ENCODE assay signal across 25 mouse cellular contexts in genomic region chr8:47826911-47827310, GRCm38 (mm10). TPM values are rescaled to one million over a fixed set of nuclear protein-coding genes. Genes with fewer than 3 reads are reported as not detected.
"Had no signal": no experiment of that assay in that cellular context is flagged by ENCODE, and none has a peak within 500 bp of the region (broad histone marks: within the 10 kb centered on the region; RNA-seq: fewer than 3 reads in every experiment).

No protein-coding gene starts in this region.

- H3K27ac ChIP-seq: midbrain, embryonic 10.5 days; midbrain, embryonic 12.5 days; neural tube, embryonic 13.5 days; neural tube, embryonic 15.5 days had no signal

- DNase-seq: lung, adult 18-20 months; lung, embryonic 14.5 days; lung, postnatal 10 days; lung, postnatal 4 days; midbrain, embryonic 14.5 days; retina, postnatal 1 day; right cerebral cortex, adult 18-20 months; right cerebral cortex, postnatal 25 days; right cerebral cortex, postnatal 4 days; spleen, adult 18-20 months; thymus, adult 18-20 months; thymus, postnatal 14 days; thymus, postnatal 36 days had no signal

- H3K4me3 ChIP-seq: midbrain, embryonic 10.5 days; midbrain, embryonic 12.5 days; myocyte; neural tube, embryonic 13.5 days; neural tube, embryonic 15.5 days had no signal

- H3K9me3 ChIP-seq: midbrain, embryonic 10.5 days; midbrain, embryonic 12.5 days; neural tube, embryonic 13.5 days; neural tube, embryonic 15.5 days had no signal

- H3K9ac ChIP-seq: lung, embryonic 14.5 days; midbrain, embryonic 12.5 days; neural tube, embryonic 13.5 days; neural tube, embryonic 15.5 days had no signal

- H3K27me3 ChIP-seq: midbrain, embryonic 12.5 days; neural tube, embryonic 13.5 days; neural tube, embryonic 15.5 days had no signal

- H3K4me2 ChIP-seq: lung, embryonic 14.5 days; midbrain, embryonic 12.5 days; neural tube, embryonic 13.5 days; neural tube, embryonic 15.5 days had no signal

- ATAC-seq: midbrain, embryonic 16.5 days had no signal

- H3K36me3 ChIP-seq: midbrain, embryonic 12.5 days had no signal

RNA-seq across cellular contexts. Expression of gene Cldn22, which starts 2.6 kb away (rescaled TPM):
- polyA plus RNA-seq: lung, embryonic 14.5 days; lung, embryonic 16.5 days; midbrain, embryonic 10.5 days; midbrain, embryonic 12.5 days; midbrain, embryonic 14.5 days; midbrain, embryonic 16.5 days; myocyte; neural tube, embryonic 11.5 days; neural tube, embryonic 13.5 days; neural tube, embryonic 15.5 days; small intestine, adult 2 months; stomach, embryonic 14.5 days; stomach, embryonic 16.5 days; thymus, postnatal 0 days had no signal

RNA-seq across cellular contexts. Expression of gene Cldn24, which starts 5.0 kb away (rescaled TPM):
- polyA plus RNA-seq: lung, embryonic 14.5 days; lung, embryonic 16.5 days; midbrain, embryonic 10.5 days; midbrain, embryonic 12.5 days; midbrain, embryonic 14.5 days; midbrain, embryonic 16.5 days; myocyte; neural tube, embryonic 11.5 days; neural tube, embryonic 13.5 days; neural tube, embryonic 15.5 days; stomach, embryonic 14.5 days; stomach, embryonic 16.5 days; thymus, postnatal 0 days had no signal
